Mouse (Mus musculus) liver, adult 2 months (tissue): Measurements from ENCODE around the gene Mgrn1. TPM values are rescaled to one million over a fixed set of nuclear protein-coding genes. Genes with fewer than 3 reads are reported as not detected.

Experiments
- DNase-seq: peaks from one replicate; pipeline ENCODE4 v3.0.0-alpha.2; 2011; ENCODE audit warnings: low read depth, low spot score; ENCODE audit errors: extremely low read depth
- H3K27ac ChIP-seq: fragments of 200-500 bp; replicated peaks from 2 replicates; pipeline ENCODE4 v1.5.1; 2012; ENCODE audit warnings: low read depth, mild to moderate bottlenecking, control low read depth, inconsistent platforms, low read length; ENCODE audit not compliant: insufficient read depth
- H3K27me3 ChIP-seq: fragments of 200-500 bp; 2 replicates; pipeline ENCODE4 v1.6.1; 2012; ENCODE audit warnings: mild to moderate bottlenecking, moderate library complexity, low read length, inconsistent platforms; ENCODE audit not compliant: control insufficient read depth, insufficient read depth
- H3K36me3 ChIP-seq: fragments of 200-500 bp; 2 replicates; pipeline ENCODE4 v1.6.1; 2012; ENCODE audit warnings: low read length, inconsistent platforms; ENCODE audit not compliant: control insufficient read depth, insufficient read depth
- H3K4me1 ChIP-seq: fragments of 200-500 bp; 2 replicates; pipeline ENCODE4 v1.6.1; 2011; ENCODE audit warnings: low read length; ENCODE audit not compliant: control insufficient read depth, insufficient read depth
- H3K4me3 ChIP-seq: fragments of 200-500 bp; 2 replicates; pipeline ENCODE4 v1.5.1; 2011; ENCODE audit warnings: low read depth, mild to moderate bottlenecking, control low read depth, low read length, moderate library complexity; ENCODE audit not compliant: insufficient read depth
- H3K79me2 ChIP-seq: fragments of 200-500 bp; 2 replicates; pipeline ENCODE4 v1.6.1; 2012; ENCODE audit warnings: inconsistent platforms, mild to moderate bottlenecking, low read length, moderate library complexity; ENCODE audit not compliant: control insufficient read depth, insufficient read depth
- H3K9ac ChIP-seq: fragments of 200-500 bp; 2 replicates; pipeline ENCODE4 v1.6.1; 2012; ENCODE audit warnings: low read depth, mild to moderate bottlenecking, control low read depth, inconsistent platforms, low read length
- CTCF ChIP-seq: fragments of 200-500 bp; IDR thresholded peaks from 2 replicates; pipeline ENCODE4 v1.5.1; 2011; ENCODE audit warnings: low read depth, low read length, control low read depth
- POLR2A ChIP-seq: fragments of 200-500 bp; IDR thresholded peaks from 2 replicates; pipeline ENCODE4 v1.6.1; 2011; ENCODE audit warnings: low read length, control low read depth; ENCODE audit not compliant: insufficient read depth; ENCODE audit errors: extremely low read depth
- WGBS: fragments of 180-500 bp; shearing (Covaris S2); methylation state at CpG from one replicate; pipeline ENCODE4 v1.1.7; 2018; 5-methylcytosine and 5-hydroxymethylcytosine counted together
- polyA plus RNA-seq: library from polyadenylated mRNA; depleted of rRNA; stranded (reverse); fragments of >200 nt; gene quantifications from 2 replicates; pipeline ENCODE4 v1.2.3, GENCODE M21; 2012
- total RNA-seq: library from RNA; depleted of rRNA; stranded (reverse); fragments of >200 nt; gene quantifications from 2 replicates; pipeline ENCODE4 v1.2.3, GENCODE M21; 2014

Gene Mgrn1
- total and polyA plus RNA-seq, 2 experiments, result 28.2 to 71.0 TPM

DNA sequence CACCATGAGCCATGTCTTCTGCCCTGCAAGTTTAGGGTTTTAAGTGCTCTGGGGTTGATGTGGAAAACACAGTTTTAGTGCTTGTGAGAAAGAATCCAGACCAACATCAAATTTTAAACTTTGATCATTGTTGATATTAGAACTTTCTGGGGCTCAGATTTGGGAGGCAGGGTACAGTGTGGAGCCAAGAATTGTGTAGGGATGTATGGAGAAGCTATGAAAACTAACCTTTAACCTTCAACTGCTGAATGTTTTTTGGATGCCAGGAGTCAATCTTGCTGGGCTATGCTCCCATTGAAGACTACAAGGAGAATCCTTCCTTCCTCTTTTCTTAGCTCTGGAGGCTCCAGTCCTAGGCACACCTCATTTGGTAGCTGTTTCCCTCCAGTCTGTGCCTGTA is 20.5 kb downstream of the Mgrn1 start:
- TF ChIP-seq CTCF (no peak), POLR2A (no peak)

DNA sequence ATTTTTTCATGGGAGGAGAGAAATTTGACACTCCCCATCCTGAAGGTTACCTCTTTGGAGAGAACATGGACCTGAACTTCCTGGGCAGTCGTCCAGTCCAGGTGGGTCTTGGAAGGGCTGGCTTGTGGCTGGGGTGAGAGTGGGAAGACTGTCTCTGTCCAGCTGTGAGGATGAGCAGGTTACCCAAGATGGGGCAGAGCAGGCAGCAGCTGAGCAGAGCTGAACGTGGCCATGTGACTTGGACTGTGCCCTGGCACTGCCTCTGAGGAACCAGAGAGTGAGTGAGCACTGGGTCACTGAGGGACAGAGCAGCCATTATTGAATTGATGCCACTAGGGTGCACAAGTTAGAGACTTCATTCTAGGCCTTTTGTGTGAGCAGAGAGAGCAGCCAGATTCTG is 21.3 kb downstream of the Mgrn1 start:
- Histone ChIP-seq H3K4me3 (no peak overlapping the region), H3K36me3 (peaks cover 9% of the 10 kb centered on the region; the same call in 1 of the 2 replicates), H3K27me3 (no peaks in the 10 kb centered on the region), H3K4me1 (peaks cover 23% of the 10 kb centered on the region), H3K9ac (no peak overlapping the region), H3K79me2 (peaks cover 18% of the 10 kb centered on the region; the same call in 1 of the 2 replicates), H3K27ac (peak overlapping the region; percentile 26)
- WGBS, result 30% methylated on average over 2 of the region's 2 CpGs
- TF ChIP-seq CTCF (no peak), POLR2A (no peak)
- peak; percentile 86 for DNase-seq

More for the DNA sequence above, 20.5 kb downstream of the Mgrn1 start:
- Histone ChIP-seq H3K27me3 (no peaks in the 10 kb centered on the region), H3K9ac (no peak overlapping the region), H3K27ac (no peak overlapping the region), H3K4me1 (peaks cover 23% of the 10 kb centered on the region), H3K79me2 (peaks cover 18% of the 10 kb centered on the region; the same call in 1 of the 2 replicates), H3K36me3 (peaks cover 6% of the 10 kb centered on the region; the same call in 1 of the 2 replicates), H3K4me3 (no peak overlapping the region)
- DNase-seq, result no peak

DNA sequence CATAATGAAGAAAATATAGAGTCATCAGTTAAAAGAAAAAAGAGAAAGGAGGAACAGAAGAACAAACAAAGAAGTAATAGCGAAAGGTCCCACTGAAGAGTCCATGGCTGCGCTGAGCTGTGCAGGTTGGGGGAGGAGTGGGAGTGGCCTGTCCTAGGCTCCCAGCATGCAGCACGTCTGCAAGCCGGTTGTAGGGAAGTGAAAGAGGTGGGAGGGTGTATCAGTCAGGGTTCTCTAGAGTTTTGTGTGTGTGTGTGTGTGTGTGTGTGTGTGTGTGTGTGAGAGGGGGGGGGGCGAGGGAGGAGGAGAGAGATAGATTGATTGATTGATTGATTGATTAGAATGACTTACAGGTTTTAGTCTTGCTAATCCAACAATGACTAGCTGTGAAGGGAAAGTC is 21.9 kb downstream of the Mgrn1 start:
- Histone ChIP-seq H3K79me2 (peaks cover 18% of the 10 kb centered on the region; the same call in 1 of the 2 replicates), H3K27ac (peak overlapping the region; percentile 17), H3K4me3 (no peak overlapping the region), H3K4me1 (peaks cover 27% of the 10 kb centered on the region), H3K27me3 (no peaks in the 10 kb centered on the region), H3K36me3 (peaks cover 9% of the 10 kb centered on the region; the same call in 1 of the 2 replicates), H3K9ac (no peak overlapping the region)
- TF ChIP-seq CTCF, result no peak
- no peak for TF ChIP-seq POLR2A
- peak; percentile 65 for DNase-seq
- WGBS, result 24% methylated on average over 4 of the region's 5 CpGs

DNA sequence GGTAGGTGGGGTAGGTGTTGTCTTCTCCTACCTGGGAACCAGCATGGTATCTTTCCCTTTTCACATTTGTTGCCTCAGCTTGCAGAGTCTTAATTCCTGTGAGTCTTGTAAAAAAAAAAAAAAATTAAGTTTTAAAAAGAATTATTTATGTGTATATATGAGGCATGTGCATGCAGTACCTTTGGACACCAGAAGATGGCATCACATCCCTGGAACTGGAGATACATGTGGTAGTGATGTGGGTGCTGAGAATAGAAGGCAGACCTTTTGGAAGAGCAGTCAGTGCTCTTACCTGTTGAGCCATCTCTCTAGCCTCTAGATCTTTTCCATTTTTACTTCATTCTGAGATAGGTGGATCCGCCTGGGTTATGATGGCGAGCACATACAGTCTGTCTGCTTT is 23.7 kb downstream of the Mgrn1 start:
- WGBS, result 97% methylated on average over 2 of the region's 2 CpGs
- H3K79me2 ChIP-seq, result peaks cover 9% of the 10 kb centered on the region; the same call in 1 of the 2 replicates
- TF ChIP-seq CTCF (peak; percentile 28; the same call in 1 of the 2 replicates), POLR2A (no peak)
- peaks cover 9% of the 10 kb centered on the region; the same call in 1 of the 2 replicates for H3K36me3 ChIP-seq
- peaks cover 27% of the 10 kb centered on the region for H3K4me1 ChIP-seq
- H3K27me3 ChIP-seq, result no peaks in the 10 kb centered on the region
- no peak overlapping the region for H3K9ac ChIP-seq
- DNase-seq, result no peak
- no peak overlapping the region for H3K4me3 ChIP-seq
- no peak overlapping the region for H3K27ac ChIP-seq

DNA sequence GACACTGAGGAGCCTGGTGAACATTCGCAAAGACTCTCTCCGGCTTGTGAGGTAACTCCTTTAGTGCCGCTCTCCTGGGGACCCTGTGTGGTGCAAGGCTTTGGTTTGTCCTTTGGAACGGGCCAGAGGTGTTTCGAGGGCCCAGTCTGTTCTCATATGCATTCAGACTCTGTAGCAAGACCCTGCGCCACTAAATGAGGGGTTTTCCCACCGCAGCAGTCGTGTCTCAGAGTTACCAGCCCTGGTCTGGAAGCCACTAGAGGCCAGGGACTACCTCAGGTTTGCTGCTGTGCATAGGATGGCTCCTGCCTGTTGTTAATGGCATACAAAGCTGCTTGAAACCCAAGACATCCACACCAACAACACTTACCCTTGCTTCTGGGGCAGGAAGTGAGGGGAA is 24.7 kb downstream of the Mgrn1 start:
- H3K9ac ChIP-seq, result no peak overlapping the region
- WGBS, result 97% methylated on average over 8 of the region's 8 CpGs
- no peak overlapping the region for H3K27ac ChIP-seq
- H3K36me3 ChIP-seq, result peaks cover 11% of the 10 kb centered on the region; the same call in 1 of the 2 replicates
- H3K4me1 ChIP-seq, result peaks cover 21% of the 10 kb centered on the region
- no peak for TF ChIP-seq POLR2A
- TF ChIP-seq CTCF, result no peak
- H3K27me3 ChIP-seq, result no peaks in the 10 kb centered on the region
- H3K4me3 ChIP-seq, result no peak overlapping the region
- DNase-seq, result no peak
- H3K79me2 ChIP-seq, result no peaks in the 10 kb centered on the region

DNA sequence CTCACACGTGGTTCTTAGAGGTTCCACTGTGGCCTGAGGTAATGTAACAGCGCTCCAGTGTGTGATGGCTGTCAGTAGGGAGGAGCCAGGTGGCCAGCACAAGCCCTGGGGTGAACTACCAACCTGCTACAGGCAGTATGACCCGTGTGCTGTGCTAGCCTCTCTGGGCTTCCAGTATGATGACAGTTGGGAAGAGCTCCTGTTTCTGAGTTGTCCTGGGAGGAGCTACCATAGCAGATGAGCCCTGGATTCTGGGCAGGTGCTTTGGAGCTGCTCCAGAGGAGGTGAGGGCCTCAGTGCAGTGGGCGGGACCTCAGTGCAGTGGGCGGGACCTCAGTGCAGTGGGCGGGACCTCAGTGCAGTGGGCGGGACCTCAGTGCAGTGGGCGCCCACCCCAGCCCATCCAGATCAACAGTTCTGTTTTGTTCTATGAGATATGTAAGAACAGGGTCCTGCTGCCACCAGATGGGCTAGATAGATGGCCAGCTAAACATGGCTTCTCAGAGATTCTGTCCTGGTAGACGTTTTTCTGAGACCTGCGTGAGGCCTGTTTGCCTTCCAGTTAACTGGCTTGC is 26.1 kb downstream of the Mgrn1 start:
- WGBS, result 81% methylated on average over 10 of the region's 10 CpGs
- Histone ChIP-seq H3K9ac (no peak overlapping the region), H3K27ac (no peak overlapping the region), H3K36me3 (peaks cover 17% of the 10 kb centered on the region; the same call in 1 of the 2 replicates), H3K4me1 (peaks cover 17% of the 10 kb centered on the region), H3K4me3 (no peak overlapping the region), H3K27me3 (no peaks in the 10 kb centered on the region), H3K79me2 (no peaks in the 10 kb centered on the region)
- TF ChIP-seq CTCF (no peak), POLR2A (no peak)
- no peak for DNase-seq
